Mouse (Mus musculus): ENCODE results near the gene Cdc37.
A peak's percentile ranks its signal among the peaks of the same experiment; 100 is the strongest.

Cdc37 gene

GRCm38 (mm10) chr9:21167140-21168097 lies 17.6 kb upstream of the Cdc37 start:
- DNase-seq (ENCODE audit: low spot score) = no peak

GRCm38 (mm10) chr9:21166516-21166915 lies 16.7 kb upstream of the Cdc37 start:
- DNase-seq (ENCODE audit: low spot score) = no peak

GRCm38 (mm10) chr9:21165952-21166451 lies 16.2 kb upstream of the Cdc37 start:
- no peak for DNase-seq (ENCODE audit: low spot score)

GRCm38 (mm10) chr9:21165041-21165951 lies 15.5 kb upstream of the Cdc37 start, which contains the start of gene Pde4a:
Gene Pde4a (plus strand): TSS chr9:21165714.
- DNase-seq (ENCODE audit: low spot score) = no peak

- no peak for DNase-seq (ENCODE audit: low spot score)
Observed at GRCm38 (mm10) chr9:21164072-21164471, 14.3 kb upstream of the Cdc37 start.

- no peak for DNase-seq (ENCODE audit: low spot score)
Observed at GRCm38 (mm10) chr9:21163086-21164050, 13.6 kb upstream of the Cdc37 start.

GRCm38 (mm10) chr9:21161209-21161909 lies 11.6 kb upstream of the Cdc37 start:
- DNase-seq (ENCODE audit: low spot score) = peak; percentile 80

- DNase-seq (ENCODE audit: low spot score) = no peak
Observed at GRCm38 (mm10) chr9:21154787-21155186, 5.0 kb upstream of the Cdc37 start.

GRCm38 (mm10) chr9:21153833-21154232 lies 4.1 kb upstream of the Cdc37 start:
- DNase-seq (ENCODE audit: low spot score) = no peak

- DNase-seq (ENCODE audit: low spot score) = no peak
Observed at GRCm38 (mm10) chr9:21153331-21153730, 3.5 kb upstream of the Cdc37 start.

- no peak for DNase-seq (ENCODE audit: low spot score)
Observed at GRCm38 (mm10) chr9:21152715-21153114, 2.9 kb upstream of the Cdc37 start.

- no peak for DNase-seq (ENCODE audit: low spot score)
Observed at GRCm38 (mm10) chr9:21149077-21149653, 617 bp downstream of the Cdc37 start.

- DNase-seq (ENCODE audit: low spot score) = no peak
Observed at GRCm38 (mm10) chr9:21148427-21148826, 1.4 kb downstream of the Cdc37 start.

GRCm38 (mm10) chr9:21146722-21147121 lies 3.1 kb downstream of the Cdc37 start:
- DNase-seq (ENCODE audit: low spot score) = no peak

- no peak for DNase-seq (ENCODE audit: low spot score)
Observed at GRCm38 (mm10) chr9:21145431-21145830, 4.4 kb downstream of the Cdc37 start.

GRCm38 (mm10) chr9:21144361-21144760 lies 5.4 kb downstream of the Cdc37 start:
- DNase-seq (ENCODE audit: low spot score) = no peak

GRCm38 (mm10) chr9:21141922-21142321 lies 7.9 kb downstream of the Cdc37 start:
- DNase-seq (ENCODE audit: low spot score) = no peak

- no peak for DNase-seq (ENCODE audit: low spot score)
Observed at GRCm38 (mm10) chr9:21138386-21138785, 11.4 kb downstream of the Cdc37 start.

GRCm38 (mm10) chr9:21137229-21137628 lies 12.6 kb downstream of the Cdc37 start:
- DNase-seq (ENCODE audit: low spot score) = peak; percentile 39

- no peak for DNase-seq (ENCODE audit: low spot score)
Observed at GRCm38 (mm10) chr9:21136401-21136800, 13.4 kb downstream of the Cdc37 start.

All from ovary, postnatal 14 days (tissue).